Mouse (Mus musculus) right cerebral cortex, postnatal 4 days (tissue): Measurements from ENCODE around the gene Slc1a6.
"Not testable (repeated sequence)": the region's sequence is repeated elsewhere in the genome, so short reads cannot be mapped to it uniquely, and the experiment has no call there.

Source experiments
- DNase-seq: peaks from one replicate; pipeline ENCODE4 v3.0.0-alpha.2; 2022

Slc1a6 gene

DNA sequence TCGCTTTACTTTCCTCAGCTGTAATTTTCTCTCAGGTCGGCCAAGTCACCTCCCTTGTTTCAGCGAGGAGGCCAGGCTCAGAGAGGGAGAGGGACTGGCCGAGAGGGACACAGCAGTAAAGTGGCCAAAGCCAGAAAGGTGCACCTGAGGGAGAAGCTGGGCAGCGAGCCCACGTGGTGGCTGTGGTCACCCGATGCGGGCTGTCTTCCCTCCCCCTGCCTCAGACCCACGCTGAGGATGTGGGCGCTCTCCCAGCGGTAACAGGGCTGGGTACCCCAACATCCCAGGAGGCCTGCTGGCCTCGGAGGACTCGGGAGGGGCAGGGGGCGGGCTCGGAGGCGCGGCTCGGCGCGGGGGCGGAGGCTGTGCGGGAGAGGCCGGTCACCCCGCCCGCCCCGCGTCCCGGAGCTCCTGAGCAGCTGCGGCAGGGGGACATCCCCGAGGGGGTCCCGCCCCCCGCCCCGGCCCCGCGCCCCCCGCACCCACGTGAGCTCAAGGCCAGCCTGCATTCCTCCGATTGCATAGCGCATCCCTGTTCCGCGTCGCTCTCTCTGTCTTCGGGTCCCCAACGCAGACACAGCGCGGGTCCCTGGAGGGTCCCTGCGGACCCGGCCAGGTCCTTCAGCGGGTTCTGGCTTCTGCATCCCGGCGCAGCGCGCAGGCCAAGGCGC, at the start of gene Slc1a6:
Gene Slc1a6, plus strand, starts transcription at position 516 of the 671 bp plus-strand sequence.
- DNase-seq = peak; percentile 56

DNA sequence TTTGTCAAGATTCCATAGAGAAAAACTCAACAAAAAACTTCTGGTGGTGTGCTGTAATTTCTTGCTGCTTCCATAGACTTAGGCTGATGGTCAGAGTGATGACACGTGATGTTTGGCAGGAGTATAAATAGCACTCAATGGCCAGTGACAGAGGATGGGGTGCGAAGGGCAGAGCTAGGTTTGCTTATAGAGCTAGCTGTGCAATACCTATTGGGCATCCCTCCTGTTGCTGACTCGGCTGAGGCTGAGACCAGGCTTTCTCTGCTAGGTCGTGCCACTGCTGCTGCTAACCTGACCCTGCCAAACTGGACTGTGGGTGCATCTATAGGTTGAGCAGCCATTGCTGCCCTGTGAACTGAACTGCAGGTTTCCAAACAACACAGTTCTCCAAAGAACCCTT, 40.5 kb upstream of the Slc1a6 start:
- no peak for DNase-seq

DNA sequence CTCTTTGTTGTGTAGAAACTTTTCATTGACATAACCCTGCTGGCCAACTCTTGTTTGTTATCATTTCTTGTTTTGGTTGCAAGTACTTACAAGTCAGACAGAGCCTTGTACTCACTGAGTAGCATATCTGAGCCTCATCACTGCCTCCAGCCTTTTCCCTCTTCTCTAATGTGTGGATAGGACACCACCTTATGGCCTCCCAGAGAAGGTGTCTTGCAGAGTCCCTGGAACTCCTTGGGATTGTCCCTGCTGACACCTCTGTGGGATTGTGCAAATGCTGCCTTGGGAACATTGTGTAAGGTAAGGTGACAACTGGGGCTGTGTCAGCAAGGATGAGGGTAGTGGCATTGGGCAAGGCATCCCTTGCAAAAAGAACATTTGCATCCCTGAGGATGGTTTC, 36.6 kb upstream of the Slc1a6 start:
- no peak for DNase-seq

DNA sequence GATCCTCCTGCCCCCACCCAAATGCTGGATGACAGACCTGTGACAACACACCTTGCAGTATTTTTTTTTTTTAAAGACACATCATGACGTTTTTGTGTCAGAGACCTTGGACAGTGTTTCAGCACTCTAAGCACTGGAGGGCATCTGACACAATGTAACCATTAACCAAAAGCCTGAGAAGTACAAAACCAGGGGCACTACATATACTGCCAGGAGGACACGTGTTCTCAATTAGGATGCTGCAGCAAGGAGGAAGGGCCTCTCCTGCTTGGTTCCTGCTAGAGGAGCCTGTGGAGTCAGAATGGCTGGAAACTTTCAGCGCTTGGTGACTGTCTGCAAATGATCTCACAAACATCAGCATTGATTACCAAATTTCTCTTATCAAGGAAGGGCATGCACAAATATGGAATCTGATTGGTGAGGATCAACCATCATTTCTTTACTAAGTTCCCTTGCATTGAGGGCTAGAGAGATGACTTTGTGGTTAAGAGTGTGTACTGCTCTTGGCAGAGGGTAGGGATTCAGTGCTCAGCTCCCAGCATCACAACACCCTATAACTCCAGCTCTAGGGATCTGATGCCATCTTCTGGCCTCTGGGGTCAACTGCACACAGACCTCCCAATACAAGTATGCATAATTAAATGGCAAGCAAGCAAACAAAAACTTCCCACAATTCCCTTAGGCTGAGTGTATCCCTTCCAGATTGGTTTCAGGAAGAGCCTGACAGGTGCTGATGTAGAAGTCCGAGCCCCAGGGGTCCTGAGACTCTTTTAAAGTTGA, 34.7 kb upstream of the Slc1a6 start:
- no peak for DNase-seq

DNA sequence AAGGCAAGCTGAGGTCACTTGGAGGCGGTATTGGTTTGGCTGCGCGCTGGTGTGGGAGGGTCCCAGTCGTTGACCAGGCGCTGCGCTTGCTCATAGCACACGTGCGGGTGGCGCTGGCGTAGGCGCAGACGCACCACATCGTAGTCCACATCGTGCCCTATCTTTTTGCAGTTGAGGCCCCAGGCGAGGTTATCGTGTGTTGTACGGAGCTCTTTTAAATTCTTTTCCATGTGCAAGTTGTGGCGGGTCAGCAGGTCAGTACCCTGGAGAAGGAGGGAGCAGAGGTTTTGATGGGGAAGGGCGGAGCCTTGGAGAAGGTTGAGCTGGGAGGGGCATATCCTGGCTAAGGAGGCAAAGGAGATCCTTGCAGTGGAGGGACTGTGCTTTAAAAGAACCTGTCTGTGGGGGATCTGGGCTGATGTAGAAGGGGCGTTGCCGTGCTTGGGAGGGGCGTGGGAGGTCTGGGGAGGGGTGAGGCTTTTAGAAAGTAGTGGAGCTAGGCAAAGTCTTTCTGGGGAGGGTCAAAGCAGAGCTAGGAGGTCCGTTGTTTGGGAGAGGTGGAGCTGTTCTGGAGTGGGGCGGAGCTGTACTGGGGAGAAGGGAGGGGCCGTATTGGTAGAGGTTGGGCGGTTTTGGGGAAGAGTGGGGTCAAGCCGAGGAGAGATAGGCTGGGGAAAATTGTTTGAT, 33.1 kb upstream of the Slc1a6 start:
- DNase-seq = peak; percentile 43

DNA sequence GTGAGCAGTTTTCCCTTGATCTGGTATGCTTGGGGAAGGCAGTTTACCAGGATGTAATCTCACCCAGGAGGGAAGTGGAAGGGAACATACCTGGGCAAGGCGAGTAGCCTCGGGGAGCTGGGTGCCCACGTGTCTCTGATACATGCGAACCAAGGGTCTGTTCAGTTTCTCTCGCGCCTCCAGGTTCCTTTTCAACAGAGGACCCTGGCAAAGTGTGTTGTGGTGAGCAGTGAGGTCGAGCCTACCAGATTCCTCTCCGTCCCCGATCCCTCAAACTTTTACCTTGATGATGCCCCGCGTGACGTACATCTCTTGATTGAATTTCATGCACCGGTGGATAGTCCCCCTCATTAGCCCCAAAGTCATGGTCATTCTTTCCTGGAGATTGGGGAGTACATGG, 32.1 kb upstream of the Slc1a6 start:
- no peak for DNase-seq

DNA sequence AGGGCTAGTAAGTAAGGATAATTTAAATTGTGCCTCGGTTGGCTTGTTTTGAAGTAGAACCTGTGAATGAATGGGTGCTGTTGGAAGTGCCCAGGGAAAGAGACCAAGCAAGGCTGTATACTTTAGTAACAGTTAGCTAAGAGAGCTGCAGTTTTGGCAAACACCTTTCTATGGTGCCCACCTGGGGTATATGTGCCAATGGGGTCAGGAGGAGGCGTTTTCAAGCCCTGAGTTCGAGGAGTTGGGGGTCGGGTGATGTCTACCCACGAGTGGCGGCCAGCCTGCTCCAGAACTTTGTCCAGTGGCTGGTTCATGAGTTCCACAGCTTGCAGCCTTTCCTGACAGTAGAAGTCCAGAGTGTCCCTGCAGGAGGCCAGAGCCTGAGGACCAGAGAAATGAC, 31.4 kb upstream of the Slc1a6 start:
- no peak for DNase-seq

DNA sequence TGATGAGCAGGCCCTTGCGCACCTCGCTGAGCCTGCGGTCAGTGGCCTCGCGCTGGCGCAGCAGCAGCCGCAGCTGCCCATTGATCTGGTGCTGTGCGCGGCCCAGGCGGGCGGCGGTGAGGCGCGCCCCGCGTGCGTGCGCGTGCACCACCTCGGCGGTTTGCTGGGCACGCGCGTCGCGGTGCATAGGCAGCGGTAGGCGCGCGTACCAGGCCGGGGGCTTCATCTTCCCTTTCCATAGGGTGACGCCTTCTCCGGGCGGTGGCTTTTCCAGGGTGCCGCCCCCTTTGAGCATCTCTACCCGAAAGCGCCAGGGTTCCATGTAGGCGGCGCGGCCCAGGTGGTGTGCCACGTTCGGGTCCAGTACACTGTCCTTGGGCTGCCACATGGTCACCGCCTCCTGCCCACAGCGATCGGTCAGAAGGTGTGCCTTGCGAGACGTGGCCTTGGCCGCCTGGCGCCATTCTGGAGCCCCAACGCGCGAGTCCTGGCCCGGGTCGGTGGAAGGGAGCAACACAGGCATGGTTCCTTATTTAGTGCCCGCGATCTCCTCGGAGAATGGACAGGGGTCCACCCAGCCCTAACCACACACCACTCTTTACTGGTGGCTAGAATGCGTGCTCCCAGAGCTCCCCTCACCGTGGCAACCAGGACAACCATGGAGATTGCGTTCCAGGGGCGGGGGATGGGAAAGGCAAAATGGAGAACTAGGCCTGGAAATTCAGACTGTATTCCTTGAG, 27.7 kb upstream of the Slc1a6 start, which contains the start of gene Ccdc105:
Gene Ccdc105, minus strand, starts transcription at position 614 of the 740 bp plus-strand sequence.
- peak; percentile 83 for DNase-seq

DNA sequence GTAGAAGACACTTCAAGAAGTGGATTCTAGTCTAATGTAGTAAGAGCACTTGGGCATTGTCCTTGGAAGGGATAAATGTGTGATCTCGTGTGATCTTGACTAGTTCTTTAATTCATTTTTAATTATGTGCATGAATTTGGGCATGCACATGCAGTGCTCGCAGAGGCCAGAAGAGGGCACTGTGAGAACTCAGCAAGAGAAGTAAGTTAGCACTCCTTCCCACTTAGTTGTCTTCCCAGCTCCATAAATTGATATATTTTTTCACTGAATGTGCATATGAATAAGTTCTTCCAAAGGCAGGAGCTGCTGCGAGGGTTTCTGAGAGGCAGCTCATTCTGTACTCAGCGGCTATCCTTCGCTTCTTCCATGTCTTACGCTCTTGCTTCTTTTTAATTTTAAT, 24.3 kb upstream of the Slc1a6 start:
- DNase-seq = peak; percentile 86

DNA sequence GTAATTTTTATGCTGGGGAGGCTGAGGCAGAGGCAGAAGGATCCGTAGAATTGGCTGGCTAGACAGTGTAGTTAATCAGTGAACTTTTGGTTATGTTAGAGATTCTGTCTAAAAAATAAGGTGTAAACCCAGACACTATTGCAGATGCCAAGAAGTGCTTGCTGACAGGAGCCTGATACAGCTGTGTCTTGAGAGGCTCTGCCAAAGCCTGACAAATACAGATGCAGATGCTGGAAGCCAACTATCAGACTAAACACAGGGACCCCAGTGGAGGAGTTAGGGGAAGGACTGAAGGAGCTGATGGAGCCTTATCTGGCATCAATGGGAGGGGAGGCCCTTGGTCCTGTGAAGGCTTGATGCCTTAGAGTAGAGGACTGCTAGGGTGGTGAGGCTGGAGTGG, 14.7 kb upstream of the Slc1a6 start:
- DNase-seq = no peak

DNA sequence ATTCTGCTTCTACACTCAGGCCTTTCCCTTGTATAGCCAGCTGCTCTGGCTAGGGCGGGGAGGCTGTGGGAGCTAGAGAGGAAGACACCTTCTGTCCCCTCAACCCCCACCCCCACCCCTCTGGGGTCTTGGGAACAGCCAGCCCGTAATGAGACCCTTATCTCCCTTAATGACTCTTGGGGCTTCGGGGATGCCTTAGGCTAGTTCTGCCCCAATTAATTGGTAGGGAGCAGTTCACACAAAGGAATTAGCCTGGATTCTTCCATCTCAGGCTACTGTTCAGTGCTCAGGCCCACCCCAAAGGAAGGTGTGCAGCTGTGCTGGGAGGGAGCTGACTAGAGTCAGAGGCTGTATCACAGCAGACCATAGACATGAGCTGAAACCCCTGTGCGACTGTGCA, 4.5 kb upstream of the Slc1a6 start:
- no peak for DNase-seq

DNA sequence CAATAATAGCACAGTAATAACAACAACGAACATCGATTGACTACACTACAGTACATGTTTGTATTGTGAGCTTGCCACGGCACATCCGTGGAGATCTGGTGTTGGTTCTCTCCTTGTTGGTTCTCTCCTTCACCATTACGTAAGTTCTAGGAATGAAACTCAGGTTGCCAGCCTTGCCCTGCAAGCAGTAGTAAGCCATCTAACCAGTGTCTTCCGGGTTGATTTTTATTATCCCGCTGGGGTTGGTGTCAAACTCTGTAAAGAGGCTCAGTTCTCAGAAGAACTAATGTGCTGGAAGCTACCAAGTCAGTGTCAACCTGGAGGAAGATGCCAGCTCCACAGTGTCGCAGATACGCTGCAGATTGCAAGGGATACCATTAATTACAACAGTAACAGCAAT, 769 bp upstream of the Slc1a6 start:
- no peak for DNase-seq

DNA sequence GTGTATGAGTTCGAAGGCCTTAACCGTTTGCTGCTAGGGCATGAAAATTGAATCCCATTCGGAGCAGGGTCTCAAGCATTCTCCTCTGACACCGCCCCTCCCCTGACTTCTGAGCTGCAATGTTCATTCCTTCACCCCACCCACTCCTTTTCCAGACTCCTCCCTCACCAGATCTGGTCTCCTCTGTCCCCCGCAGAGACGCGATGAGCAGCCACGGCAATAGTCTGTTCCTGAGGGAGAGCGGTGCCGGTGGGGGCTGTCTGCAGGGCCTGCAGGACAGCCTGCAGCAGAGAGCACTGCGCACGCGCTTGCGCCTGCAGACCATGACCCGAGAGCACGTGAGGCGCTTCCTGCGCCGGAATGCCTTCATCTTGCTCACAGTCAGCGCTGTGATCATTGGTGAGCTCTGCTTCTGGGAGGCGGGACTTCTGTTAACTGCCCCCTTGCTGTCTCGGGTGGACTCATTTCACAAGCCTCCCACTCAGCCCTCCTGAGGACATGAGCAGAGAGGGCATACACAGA, 7.3 kb downstream of the Slc1a6 start:
- peak; percentile 75 for DNase-seq

DNA sequence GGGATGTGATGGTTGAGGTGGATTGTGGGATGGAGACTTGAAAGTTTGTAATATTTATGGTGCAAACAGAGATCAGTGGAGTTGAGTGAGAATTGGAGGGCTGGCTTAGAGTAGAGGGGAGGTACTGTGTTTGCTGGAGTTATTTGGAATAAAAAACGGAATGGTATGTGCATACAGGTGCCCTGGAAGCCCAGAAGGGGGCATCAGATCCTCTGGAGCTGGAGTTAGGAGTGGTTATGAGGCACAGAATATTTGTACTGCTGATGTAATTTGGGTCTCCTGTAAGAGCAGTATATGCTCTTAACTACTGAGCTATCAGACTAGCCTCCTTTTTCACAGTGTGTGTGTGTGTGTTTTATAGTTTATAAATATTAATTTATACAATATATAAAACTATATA, 10.3 kb downstream of the Slc1a6 start:
- no peak for DNase-seq

DNA sequence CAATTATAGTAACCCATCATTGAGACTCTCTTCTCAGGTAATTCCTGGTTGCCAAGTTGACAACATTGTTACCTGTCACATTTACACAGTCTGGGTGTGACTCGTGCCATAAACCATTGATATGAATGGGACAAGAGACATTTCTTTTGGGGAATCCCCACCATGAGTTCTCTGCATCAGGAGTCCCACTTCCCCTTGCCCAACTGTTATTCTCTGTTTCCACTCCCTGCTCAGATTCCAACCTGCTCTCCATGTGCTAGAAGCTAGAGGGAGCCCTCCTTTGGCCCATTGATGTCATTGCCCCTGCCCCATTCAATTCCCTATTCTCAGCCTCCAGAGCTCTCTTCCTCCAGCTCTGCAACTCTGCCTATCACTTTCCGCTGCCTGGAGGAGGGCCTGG, 21.2 kb downstream of the Slc1a6 start:
- DNase-seq = no peak

DNA sequence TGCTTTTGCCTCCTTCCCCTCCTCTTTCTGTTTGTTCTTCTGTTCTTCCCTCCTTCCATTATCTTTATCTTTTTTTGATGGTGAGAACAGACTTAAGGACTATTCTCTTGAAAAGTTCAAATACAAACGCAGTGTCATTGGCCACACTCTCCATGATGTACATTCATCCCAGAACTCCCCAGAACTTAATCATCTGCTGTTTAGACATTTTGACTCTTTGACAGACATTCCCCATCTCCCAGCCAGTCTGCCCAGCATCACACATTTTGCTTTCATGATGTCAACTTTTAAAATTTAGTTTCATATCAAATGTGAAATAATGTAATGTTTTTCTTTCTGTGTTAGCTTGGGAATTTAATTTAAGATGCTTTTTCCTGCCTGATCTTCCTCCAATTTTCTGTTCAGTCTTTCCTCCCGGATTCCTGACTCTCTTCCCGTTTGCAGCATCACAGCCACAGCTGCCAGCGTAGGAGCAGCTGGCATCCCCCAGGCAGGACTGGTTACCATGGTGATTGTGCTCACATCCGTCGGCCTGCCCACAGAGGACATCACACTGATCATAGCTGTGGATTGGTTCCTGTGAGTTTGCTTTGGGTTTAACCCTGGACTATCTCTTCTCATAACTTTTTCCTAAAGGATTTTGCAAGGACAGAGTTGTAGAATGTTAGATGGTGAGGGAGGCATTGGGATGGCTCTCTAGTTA, 32.2 kb downstream of the Slc1a6 start:
- DNase-seq = peak; percentile 38

DNA sequence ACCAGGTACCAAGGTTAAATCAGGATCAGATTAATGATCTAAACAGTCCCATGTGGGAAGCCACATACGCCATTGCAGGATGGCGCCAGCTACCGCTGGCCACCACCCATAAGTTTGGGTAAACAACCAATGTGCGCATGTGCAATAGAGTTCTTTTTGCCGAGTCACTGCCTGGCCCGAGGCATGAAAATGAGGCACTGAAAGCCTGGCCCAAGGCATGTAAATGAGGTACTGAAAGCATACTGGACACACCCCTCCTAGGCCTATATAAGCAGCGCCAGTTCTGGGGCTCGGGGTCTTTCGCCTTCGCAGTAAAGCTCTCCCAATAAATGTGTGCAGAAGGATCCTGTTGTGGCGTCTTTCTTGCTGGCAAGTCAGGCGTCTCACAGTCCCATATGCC, 60.2 kb downstream of the Slc1a6 start:
- not testable (repeated sequence) for DNase-seq

DNA sequence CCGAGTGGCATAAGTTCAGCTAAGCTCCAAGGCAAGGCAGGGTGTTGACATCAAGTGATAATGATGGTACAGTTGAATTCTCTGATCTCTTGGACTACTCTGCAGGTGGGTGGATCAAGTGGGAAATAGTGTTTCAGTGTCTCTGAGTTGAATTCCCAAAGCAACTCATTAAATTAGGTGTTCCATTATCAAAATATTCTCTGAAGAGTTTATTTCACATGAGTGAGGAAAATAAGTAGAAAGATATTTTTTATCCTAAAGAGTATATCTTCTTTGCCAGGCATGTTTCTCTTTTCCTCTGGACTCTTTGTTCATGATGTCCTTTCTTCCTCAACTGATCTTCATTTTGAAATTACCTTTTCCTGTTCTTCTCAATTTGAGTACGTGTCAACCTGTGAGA, 71.8 kb downstream of the Slc1a6 start, which contains the start of gene Olfr1356:
Gene Olfr1356, minus strand, starts transcription at position 101 of the 400 bp plus-strand sequence.
- no peak for DNase-seq
